Mouse (Mus musculus) bone marrow macrophage, adult 2 months (primary cell): ENCODE results near the gene Rin3. TPM values are rescaled to one million over a fixed set of nuclear protein-coding genes. Genes with fewer than 3 reads are reported as not detected.
"Not testable (repeated sequence)": the region's sequence is repeated elsewhere in the genome, so short reads cannot be mapped to it uniquely, and the experiment has no call there.

Experiments used
- H3K27ac ChIP-seq: 2 replicates; pipeline ENCODE4 v1.5.1; 2012; ENCODE audit warnings: low read depth, low read length; ENCODE audit not compliant: insufficient read depth
- H3K4me1 ChIP-seq: 2 replicates; pipeline ENCODE4 v1.6.1; 2012; ENCODE audit warnings: low read length; ENCODE audit not compliant: control insufficient read depth, insufficient read depth
- H3K4me3 ChIP-seq: 2 replicates; pipeline ENCODE4 v1.5.1; 2012; ENCODE audit warnings: mild to moderate bottlenecking, low read length, moderate library complexity; ENCODE audit not compliant: insufficient read depth
- CTCF ChIP-seq: IDR thresholded peaks from 2 replicates; pipeline ENCODE4 v1.5.1; 2012; ENCODE audit warnings: low read depth, mild to moderate bottlenecking, low read length, moderate library complexity
- POLR2A ChIP-seq: IDR thresholded peaks from 2 replicates; pipeline ENCODE4 v1.6.1; 2012; ENCODE audit warnings: mild to moderate bottlenecking, low read depth, low read length, borderline replicate concordance
- polyA plus RNA-seq: library from polyadenylated mRNA; stranded (reverse); fragments of >200 nt; gene quantifications from 2 replicates; pipeline ENCODE4 v1.2.4, GENCODE M21; 2012; ENCODE audit not compliant: missing spikeins, insufficient read depth, insufficient read length

Rin3 gene
- polyA plus RNA-seq, 1 experiment = 39.5 TPM

GRCm38 (mm10) chr12:102275833-102276443, 6.9 kb upstream of the Rin3 start:
- no peak overlapping the region for H3K27ac ChIP-seq
- TF ChIP-seq POLR2A (no peak), CTCF (no peak)
- H3K4me1 ChIP-seq = no peaks in the 10 kb centered on the region
- H3K4me3 ChIP-seq = no peak overlapping the region

- H3K4me3 ChIP-seq, H3K27ac ChIP-seq: not testable (repeated sequence)
- peaks cover 19% of the 10 kb centered on the region for H3K4me1 ChIP-seq
Observed at GRCm38 (mm10) chr12:102280290-102280689, 2.6 kb upstream of the Rin3 start.

- Histone ChIP-seq H3K27ac (no peak overlapping the region), H3K4me1 (peaks cover 26% of the 10 kb centered on the region), H3K4me3 (no peak overlapping the region)
- TF ChIP-seq CTCF (no peak), POLR2A (no peak)
Observed at GRCm38 (mm10) chr12:102280867-102281503, 1.9 kb upstream of the Rin3 start.

GRCm38 (mm10) chr12:102282126-102282525, 722 bp upstream of the Rin3 start:
- no peak for TF ChIP-seq CTCF
- TF ChIP-seq POLR2A = no peak
- Histone ChIP-seq H3K4me3 (peak overlapping the region; percentile 83; the same call in 1 of the 2 replicates), H3K4me1 (peaks cover 37% of the 10 kb centered on the region), H3K27ac (peak overlapping the region; percentile 35)

- peak overlapping the region; percentile 83 for H3K4me3 ChIP-seq
- peaks cover 44% of the 10 kb centered on the region for H3K4me1 ChIP-seq
- peak overlapping the region; percentile 26 for H3K27ac ChIP-seq
- no peak for TF ChIP-seq POLR2A
- TF ChIP-seq CTCF = no peak
Observed at GRCm38 (mm10) chr12:102283483-102284266, 827 bp downstream of the Rin3 start.

- TF ChIP-seq POLR2A (no peak), CTCF (no peak)
- Histone ChIP-seq H3K4me1 (peaks cover 44% of the 10 kb centered on the region), H3K27ac (no peak overlapping the region), H3K4me3 (peak overlapping the region; percentile 83)
Observed at GRCm38 (mm10) chr12:102284267-102284610, 1.4 kb downstream of the Rin3 start.

GRCm38 (mm10) chr12:102284618-102285159, 1.8 kb downstream of the Rin3 start:
- TF ChIP-seq CTCF = no peak
- no peak for TF ChIP-seq POLR2A
- H3K4me1 ChIP-seq = peaks cover 44% of the 10 kb centered on the region
- H3K4me3 ChIP-seq = no peak overlapping the region
- no peak overlapping the region for H3K27ac ChIP-seq

GRCm38 (mm10) chr12:102285318-102285717, 2.5 kb downstream of the Rin3 start:
- Histone ChIP-seq H3K4me1 (peaks cover 46% of the 10 kb centered on the region), H3K4me3 (no peak overlapping the region)
- no peak for TF ChIP-seq POLR2A
- no peak for TF ChIP-seq CTCF

GRCm38 (mm10) chr12:102285779-102286178, 2.9 kb downstream of the Rin3 start:
- TF ChIP-seq CTCF = no peak
- no peak for TF ChIP-seq POLR2A
- Histone ChIP-seq H3K27ac (no peak overlapping the region), H3K4me3 (no peak overlapping the region), H3K4me1 (peaks cover 48% of the 10 kb centered on the region)

More at GRCm38 (mm10) chr12:102285318-102285717, 2.5 kb downstream of the Rin3 start:
- no peak overlapping the region for H3K27ac ChIP-seq

- peak overlapping the region; percentile 15; the same call in 1 of the 2 replicates for H3K27ac ChIP-seq
- H3K4me1 ChIP-seq = peaks cover 51% of the 10 kb centered on the region
- TF ChIP-seq CTCF (no peak), POLR2A (no peak)
- H3K4me3 ChIP-seq = no peak overlapping the region
Observed at GRCm38 (mm10) chr12:102286681-102287414, 4.0 kb downstream of the Rin3 start.
